Mouse (Mus musculus) monocyte, adult 5-6 weeks (primary cell): ENCODE measurements around the gene Lhx8. TPM values are rescaled to one million over a fixed set of nuclear protein-coding genes. Genes with fewer than 3 reads are reported as not detected.

Experiments used
- ATAC-seq: fragments of 153-309, 156-312 bp; replicated peaks from 2 replicates; pipeline ENCODE4 v1.8.0; 2017; ENCODE audit warnings: mild to moderate bottlenecking; ENCODE audit not compliant: low TSS enrichment, insufficient number of reproducible peaks, severe bottlenecking, poor library complexity, low FRiP score
- total RNA-seq: library from RNA; stranded (forward); fragments of 200-1000, 200-491, 200-594 nt; gene quantifications from 3 replicates; pipeline ENCODE4 v1.2.3, GENCODE M21; 2017

Lhx8 gene
- total RNA-seq, result not detected in 3 replicates

DNA sequence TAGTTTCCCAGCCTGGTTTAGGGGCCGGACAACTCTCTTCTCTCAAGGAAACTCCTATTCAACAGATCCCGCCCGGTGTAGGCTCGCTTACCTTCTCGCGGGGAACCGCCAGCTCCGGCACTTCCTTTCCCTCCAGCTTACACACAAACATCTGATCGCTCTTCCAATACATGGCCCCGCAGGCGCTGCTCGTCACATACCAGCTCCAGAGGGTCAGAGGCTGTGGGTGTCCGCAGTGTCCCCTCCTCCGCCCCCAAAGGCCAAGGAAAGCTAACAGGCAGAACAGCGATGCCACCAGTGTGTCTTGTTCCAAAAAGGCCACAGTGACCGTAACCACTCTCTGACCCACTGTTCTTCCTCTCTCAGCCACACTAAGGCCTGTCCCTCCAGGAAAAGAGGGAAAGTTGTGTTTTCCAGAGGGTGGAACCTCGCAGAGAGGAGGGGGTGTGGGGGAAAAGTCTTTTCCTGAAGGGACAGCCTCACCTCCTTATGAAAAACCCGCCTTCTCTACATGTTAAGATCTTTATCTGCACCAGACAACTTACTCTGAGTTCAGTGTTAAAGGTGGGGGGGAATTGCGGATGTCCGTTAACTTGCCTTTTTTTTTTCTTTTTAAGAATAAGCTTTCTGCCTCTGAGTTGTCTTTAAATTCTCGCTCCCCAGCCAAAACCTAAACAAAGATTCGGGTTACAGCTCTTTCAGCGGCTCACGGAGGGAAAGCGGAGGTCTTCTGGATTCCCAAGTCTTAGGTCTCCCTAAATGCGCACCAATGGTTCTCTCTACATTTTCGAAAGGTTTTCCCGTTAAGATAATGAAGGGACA is at the start of gene Lhx8:
Gene Lhx8 (minus strand): TSS at position 479 of the 822 bp plus-strand sequence.
- ATAC-seq, result no peak

DNA sequence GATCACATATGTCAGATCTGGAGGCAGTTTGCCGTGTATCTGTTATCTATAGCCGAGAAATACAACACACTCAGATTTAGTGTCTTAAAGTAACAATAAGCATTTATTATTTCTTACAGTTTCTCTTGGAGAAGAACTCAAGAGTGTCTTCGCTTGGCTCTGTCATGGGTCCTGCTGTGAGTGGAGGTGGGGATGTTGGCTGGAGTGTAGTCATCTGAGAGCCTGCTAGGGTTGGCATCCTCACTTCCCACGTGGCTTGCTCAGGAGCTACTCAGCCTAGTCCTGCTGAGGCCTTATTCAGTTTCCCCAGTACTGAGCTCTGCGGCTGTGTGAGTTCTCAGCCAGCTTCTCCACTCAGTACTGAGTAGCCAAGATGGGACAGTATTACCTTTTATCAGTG is 43.1 kb upstream of the Lhx8 start:
- ATAC-seq, result no peak

DNA sequence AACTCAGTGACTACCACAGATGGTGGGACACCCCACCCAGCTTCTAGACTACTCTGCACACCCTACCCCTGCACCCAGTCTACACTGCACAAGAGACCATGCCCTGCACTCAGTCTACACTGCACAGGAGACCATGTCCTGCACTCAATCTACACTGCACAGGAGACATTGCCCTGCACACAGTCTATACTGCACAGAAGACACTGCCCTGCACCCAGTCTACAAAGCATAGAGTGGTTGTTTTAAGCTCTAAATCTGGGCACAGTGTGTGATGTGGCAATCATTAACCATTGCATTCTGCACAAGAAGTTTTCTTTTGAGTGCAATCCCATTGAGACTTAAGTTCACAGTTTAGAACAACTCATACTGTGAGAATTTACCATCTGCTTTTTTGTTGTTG is 42.2 kb upstream of the Lhx8 start:
- ATAC-seq, result no peak

DNA sequence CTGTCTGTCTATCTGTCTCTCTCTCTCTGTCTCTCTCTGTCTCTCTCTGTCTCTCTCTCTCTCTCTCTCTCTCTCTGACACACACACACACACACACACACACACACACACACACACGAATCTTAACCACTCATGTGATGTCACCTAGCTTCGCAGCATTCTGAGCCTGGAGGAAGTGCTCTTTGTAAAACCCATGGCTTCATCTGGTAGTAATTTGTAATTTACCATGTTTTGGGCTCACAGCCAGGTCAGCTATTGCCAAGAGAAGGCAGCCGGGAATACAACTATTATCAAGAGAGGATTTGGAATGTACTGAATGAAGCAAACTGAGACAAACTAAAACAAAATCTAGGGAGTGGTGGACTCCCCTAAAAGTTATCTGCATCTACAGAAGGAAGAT is 36.9 kb upstream of the Lhx8 start:
- no peak for ATAC-seq

DNA sequence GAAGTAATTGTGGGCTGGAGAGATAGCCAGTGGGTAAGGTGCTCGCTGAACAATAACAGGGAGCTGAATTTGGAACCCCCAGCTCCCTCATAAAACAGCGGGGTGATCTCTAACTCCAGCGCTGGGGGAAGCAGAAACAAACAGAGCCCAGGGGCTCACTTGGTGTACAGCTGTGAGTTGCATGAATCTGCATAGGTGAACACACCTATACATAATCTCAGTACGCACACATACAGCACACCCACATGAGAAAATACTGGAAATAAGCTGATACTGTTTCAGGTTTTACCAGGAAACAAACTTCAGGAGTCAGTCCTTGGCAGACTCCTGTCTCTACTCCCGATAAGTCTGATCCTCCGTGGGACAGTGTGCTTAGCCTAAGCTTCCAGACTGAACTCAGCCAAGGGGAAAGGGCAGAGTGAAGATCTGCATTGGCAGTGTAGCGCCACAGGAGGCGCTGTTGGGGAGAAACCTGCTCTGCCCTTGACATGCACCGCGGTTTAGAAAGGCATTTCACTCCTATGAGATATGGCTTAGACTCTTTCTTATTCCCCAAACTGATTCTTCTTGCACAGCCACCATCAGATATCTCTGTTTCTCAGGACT is 34.2 kb upstream of the Lhx8 start:
- ATAC-seq, result no peak

DNA sequence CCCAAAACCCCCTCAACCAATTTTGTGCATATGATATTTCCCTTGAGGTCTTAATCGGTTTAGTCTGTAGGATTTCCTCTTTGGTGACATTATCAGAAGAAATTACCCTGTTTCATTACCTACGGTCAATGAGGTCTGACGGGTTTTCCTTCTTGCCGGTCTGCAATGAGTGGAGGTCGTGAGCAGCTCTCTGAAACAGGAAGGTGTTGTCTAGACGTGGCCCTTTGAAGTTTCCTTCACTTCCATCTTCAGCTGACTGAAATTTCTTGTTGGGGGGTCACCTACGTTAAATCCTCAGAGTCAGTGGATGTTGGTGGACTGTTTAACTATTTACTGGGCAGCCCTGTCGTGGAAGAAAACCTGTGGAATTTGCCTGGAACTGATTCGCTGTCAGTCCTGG is 33.0 kb upstream of the Lhx8 start:
- ATAC-seq, result no peak

DNA sequence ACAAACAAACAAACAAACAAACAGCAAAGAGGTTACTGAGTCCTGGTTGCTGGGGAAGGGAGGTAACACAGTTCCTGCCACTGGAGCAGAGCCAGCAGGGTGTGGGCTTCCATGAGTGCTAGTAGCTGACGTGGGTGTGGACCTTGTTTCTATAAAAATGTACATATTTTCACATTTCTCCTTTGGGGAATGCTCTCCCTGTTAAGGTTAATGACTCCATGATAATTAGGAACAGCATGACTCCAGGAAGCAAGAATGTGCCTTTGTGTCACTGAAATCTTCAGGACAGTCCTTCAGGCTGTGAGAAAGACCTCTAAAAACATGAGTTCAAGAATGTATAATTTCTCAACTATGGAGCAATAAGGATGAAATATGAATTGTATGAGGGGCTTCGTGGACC is 28.8 kb upstream of the Lhx8 start:
- no peak for ATAC-seq

DNA sequence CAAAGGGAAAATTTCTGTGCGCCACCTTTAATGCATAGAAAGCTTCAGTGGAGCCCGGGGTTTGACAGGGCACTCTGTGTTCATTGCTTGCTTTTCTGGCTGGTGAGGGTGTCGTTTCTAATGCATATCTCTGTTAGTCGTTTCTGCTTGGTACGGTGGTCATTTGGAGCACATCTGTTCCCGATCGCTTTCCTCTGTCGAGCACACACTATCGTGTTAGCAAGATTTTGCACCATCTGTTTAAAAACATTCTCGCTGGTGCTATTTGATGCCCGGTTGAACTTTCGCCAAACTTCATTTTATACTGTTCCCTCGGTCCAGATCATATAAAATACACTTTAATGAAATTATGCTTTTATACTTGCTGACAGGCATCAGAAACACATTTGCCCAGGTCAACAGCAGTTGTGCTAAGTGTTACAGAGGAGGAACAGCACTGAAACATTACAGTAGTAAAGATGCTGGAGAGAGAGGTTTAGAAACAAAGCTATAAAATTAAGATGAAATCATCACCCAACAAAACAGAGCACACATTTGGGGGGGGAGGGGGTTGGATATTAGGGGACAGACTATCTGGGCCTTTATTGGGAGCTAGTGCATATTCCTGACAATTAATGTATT is 9.9 kb upstream of the Lhx8 start:
- no peak for ATAC-seq

DNA sequence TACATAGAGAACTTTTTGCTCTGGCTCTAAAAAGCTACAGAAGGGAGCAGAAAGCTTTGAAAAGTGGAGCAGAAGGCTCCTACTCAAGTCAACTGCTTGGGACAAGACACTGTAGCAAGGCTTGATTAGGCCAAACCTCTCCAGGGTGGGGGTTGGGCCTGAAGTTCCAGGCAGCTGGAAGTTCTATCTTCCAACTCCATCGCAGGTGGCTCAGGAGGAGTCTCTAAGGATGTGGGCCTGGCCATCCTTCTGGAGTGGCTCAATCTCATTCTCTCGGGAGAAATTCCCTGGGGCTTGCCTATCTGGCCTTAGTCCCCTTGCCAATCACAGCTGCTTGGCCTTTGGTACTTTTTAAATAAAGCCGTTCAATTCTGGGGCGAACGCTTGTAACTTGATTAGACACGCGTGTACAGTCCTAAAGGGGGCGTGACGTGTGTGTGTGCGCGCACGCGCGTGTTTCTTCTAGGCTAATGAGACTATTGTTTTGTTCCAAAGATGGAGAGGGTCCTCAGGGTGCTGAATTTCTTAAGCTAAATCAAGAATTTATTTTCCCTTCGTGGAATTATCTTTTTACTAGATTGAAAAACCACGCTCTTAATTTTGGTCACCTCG is 9.3 kb upstream of the Lhx8 start:
- ATAC-seq, result no peak

DNA sequence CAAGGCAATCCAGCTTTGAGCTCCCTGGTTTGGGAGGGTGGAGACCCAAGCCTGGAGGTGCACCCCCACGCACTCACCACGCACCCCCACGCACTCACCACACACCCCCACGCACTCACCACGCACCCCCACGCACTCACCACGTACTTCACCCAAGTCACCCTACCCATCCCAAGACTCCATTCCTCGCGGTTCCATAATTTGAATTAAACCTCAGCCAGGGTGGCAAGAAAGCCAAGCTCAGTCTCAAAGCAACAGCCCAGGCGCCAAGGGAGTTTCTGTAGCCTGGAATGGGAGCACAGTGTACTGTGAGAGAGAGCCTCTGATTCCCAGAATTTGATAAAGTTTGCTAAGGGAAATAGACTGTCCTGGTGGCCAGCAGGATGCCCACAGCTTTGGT is 4.3 kb upstream of the Lhx8 start:
- no peak for ATAC-seq

DNA sequence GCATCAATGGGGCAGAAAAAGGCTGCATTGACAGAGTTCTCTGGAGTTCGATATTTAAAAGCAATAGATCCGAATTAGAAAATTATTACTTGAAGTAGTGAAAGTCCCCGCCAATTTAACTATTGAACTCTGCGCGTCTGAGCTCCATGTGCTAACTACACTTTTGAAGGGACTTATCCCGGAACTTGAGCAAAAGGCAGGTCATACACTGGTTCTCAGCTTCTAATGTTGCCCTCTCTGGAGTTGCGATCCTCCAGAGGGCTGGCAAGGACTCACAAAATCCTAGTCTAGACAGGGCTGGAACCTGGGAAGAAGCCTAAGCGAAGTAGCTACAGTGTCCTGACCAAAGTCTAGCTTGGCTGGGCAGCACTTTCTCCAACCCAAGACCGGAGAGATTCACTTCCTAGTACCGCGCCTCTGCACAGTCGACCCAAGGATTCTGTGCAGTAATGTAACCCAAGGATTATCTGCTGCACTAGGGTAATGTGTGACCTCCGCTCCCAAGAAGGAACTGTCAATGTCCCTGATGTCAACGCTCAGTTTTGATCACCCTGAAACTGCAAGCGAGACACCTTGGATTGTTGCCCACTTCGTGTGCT is 3.0 kb upstream of the Lhx8 start:
- no peak for ATAC-seq

DNA sequence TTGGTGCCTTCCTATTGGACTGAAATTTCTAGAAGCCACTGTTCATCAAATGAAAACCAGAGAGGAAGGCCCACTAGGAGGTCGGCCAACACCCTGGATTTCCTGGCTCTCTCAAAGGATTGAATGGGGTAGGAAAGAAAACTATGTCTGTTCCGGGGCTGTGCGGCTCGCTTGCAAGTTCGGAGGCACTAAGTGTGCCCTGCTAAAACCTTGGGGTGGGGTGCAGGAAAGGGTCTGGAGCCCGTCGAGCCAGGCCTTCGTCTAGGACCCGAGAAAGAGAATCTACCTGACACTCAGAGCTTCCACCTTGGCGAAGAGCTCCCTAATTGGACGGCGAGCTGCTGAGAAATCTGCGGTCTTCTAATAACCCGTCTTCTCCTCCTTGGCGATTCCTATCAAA is 2.5 kb upstream of the Lhx8 start:
- ATAC-seq, result no peak

DNA sequence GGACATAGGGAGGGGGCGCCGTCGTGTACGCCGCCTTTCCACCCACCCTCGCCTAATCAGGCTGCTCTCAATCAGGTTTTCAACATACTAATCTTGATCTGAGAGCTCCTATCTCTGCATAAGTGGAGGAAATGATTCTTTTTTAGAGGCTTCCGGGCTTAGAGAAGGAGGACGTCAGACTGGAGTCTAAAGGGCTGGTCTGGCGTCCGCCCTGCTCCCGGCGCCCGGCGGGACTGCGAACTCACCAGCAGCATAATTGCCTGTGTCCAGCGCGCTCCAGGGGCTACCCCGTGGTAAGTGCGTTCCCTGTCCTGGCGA is 1.7 kb upstream of the Lhx8 start:
- ATAC-seq, result no peak

DNA sequence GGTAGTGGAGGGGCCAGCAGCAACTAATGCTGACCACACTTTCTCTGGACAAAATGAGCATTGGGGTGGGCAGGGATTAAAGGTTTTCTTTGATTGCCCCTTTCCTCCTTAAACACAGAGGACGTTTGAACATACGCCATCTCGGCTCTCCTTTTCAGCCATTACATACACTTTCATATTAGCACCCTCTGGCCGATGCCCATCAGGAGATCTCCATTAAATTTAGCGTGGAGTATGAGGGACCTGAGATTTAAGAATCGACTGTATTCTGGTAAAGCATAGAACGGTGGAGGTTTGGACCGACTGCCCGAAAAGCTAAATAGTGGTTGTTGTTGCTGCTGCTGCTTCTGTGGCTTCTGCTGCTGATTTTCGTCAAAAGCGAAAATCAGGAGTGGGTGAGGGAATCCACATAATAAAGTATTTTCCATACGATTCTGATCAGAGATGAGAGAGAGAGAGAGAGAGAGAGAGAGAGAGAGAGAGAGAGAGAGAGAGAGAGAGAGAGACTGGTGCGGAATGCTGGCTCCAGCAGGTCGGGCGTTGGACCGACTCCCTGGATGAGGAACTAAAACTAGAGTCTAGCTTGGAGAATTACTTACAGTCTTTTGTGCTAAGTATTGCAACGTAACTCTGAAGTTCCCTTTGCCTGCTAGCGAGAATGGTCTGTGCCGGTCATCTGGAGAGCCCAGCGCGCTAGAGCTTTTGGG is 1.2 kb upstream of the Lhx8 start:
- ATAC-seq, result no peak

DNA sequence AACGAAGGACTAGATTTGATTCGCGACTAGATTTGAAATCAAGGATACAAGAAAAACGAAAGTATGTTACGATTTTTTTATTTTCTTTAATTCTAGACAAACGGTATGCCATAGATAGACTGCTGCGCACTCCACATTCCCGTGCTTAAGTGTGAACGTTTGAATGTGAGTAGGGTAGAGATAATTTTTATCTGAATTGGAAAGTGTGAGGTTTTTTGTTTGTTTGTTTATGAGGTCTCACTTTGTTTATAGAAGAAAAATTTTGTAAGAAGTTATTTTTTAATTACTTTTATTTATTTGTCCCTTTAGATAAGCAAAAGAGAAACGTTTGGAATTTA is 513 bp upstream of the Lhx8 start:
- no peak for ATAC-seq

DNA sequence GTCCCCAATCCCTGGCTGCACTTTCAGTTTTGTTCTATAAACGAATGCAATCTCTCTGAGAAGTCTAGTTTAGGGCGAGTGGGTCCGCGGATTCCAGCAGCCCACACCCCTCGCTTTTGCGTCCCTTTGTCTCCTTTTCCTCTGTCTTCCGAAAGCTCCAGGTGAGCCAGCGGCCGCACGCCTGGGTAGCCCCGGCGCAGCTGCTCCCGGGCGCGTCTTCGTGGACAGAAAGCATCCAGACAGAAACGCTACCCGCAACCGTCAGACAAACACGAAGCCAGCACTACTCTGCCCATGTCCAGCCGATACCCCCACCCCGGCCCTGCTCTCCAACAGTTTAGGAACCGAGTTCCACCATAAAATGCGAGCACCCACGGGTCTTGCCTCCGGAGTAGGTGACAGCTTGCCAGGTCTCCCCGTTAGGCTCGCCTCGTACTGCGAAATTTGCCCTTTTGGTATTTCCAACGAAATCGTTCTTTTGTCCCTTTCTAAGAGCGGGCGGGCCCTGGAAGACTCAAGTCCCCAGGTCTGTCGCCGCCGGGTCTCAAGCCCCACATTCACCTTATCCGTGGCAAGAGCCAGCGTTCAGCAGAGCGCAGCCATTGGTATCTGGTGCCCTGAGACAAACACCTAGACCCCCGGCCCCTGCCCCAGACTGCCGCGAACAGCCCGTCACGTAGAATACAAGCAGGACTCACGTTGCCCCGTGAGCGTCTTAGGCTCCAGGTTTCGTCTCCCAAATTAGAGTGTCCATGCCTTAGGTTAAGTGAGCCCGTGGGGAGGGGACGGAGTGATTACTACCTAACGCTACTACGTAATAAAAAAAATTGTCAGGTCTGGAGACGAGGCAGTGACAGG is 907 bp downstream of the Lhx8 start:
- no peak for ATAC-seq

DNA sequence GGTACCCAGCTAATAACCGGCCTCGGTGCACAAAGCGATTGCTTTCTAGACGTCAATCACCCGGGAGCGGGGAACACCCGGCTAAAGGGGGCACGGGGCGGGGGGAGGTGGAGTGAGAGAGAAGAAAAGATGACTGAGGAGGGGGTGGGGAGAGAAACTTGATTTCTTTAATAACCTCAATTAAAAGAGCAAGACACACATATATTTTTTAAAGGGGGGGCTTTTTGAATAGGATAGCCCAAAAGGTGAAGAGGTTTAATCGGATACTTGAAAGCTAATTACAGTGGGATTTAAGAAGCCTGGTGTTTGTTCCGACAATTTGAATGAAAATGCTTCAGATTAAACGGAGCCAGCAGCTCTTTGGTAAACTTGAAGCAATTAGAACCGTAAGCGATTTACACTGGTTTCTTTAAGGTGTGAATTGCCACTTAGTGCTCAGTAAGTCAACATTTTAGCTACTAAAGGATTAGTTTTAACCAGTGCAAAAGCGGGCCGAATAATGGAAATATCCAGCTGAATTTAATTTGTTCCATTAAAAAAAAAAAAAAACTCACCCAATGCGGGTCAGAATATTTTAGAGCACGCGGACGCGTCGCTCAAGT is 1.6 kb downstream of the Lhx8 start:
- no peak for ATAC-seq
